Mouse (Mus musculus): ENCODE measurements around the gene Nosip.
A peak's percentile ranks its signal among the peaks of the same experiment; 100 is the strongest.

DNA sequence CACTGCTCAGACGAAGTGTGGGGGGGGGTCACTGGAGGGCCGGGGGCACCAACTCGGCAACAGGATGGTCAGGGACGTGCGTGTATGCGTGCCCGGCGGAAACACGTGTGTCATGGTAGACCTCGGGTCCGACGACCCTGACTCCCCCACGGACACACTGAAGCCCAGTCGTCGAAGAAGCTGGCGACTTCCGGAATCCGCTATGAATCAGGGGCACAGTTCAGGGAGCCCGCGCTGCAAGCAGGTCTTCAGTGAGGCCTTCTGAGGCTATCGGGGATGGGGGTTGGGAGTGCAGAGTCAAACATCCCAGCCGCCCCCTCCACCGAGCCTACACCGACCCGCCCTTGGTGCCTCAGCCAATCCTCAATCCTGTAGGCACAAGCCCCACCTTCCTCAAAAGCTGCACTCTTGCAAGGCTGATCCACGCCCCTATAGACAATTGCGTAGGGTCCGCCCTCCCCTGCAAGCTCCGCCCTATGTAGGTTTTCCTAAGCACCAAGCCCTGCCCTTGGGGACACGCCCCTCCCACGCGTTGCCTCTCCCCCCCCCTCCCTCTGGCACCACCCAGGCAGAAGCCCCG, 8.2 kb upstream of the Nosip start:
- TF ChIP-seq CTCF (IDR thresholded peaks at IDR 0.05; ENCODE audit: extremely low read depth, insufficient read length, insufficient replicate concordance, low read depth, low read length) (no peak), POLR2A (IDR thresholded peaks at IDR 0.05; ENCODE audit: low read depth, low read length) (peak; percentile 56)

Measured in small intestine, adult 2 months (tissue).